Mouse (Mus musculus) small intestine, adult 2 months (tissue): ENCODE measurements around the gene Sp140.
"Not testable (repeated sequence)": the region's sequence is repeated elsewhere in the genome, so short reads cannot be mapped to it uniquely, and the experiment has no call there.

Experiments
- CTCF ChIP-seq: fragments of 200-500 bp; IDR thresholded peaks from 2 replicates; pipeline ENCODE4 v1.5.1; 2012; ENCODE audit warnings: low read depth, mild to moderate bottlenecking, control low read depth, inconsistent platforms, low read length, moderate library complexity, mixed read lengths; ENCODE audit not compliant: insufficient replicate concordance, insufficient read length; ENCODE audit errors: extremely low read depth
- POLR2A ChIP-seq: fragments of 200-500 bp; IDR thresholded peaks from 2 replicates; pipeline ENCODE4 v1.6.1; 2012; ENCODE audit warnings: low read depth, mild to moderate bottlenecking, control low read depth, inconsistent platforms, low read length, moderate library complexity

DNA sequence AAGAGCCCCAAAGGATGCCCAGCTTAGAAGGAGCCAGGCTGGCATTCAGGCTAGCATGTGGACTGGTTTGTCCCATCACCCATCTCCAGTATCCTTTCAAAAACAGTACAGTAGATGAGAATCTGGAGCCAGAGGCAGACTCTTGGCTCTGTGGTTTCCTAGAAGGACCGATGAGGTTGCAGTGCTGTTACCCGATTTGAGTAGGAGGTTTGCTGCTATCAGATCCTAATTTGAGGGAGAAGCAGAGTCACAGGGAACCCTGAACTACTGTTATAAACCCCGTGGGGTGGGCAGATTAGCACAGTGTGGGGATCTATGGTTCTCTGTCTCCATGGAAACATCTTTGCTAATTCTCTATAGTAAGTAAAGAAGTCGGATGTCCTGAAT, 20.0 kb upstream of the Sp140 start:
- not testable (repeated sequence) for TF ChIP-seq POLR2A, CTCF
